Mouse (Mus musculus) spleen, adult 2 months (tissue): ENCODE measurements around the gene Pcdh10.

Experiments
- CTCF ChIP-seq: fragments of 200-500 bp; IDR thresholded peaks from 2 replicates; pipeline ENCODE4 v1.5.1; 2011; ENCODE audit warnings: mild to moderate bottlenecking, inconsistent platforms; ENCODE audit not compliant: insufficient read depth, insufficient read length, insufficient replicate concordance; ENCODE audit errors: extremely low read depth
- POLR2A ChIP-seq: fragments of 200-500 bp; IDR thresholded peaks from 2 replicates; pipeline ENCODE4 v1.6.1; 2011; ENCODE audit warnings: low read depth, low read length, inconsistent platforms

GRCm38 (mm10) chr3:45385028-45385427 lies 6.8 kb downstream of the Pcdh10 start:
- TF ChIP-seq CTCF (no peak), POLR2A (no peak)
